Mouse (Mus musculus) lung, adult 2 months (tissue): Measurements from ENCODE around the gene Plcb2.

Experiments
- CTCF ChIP-seq: fragments of 200-500 bp; IDR thresholded peaks from 2 replicates; pipeline ENCODE4 v1.5.1; 2011; ENCODE audit warnings: mild to moderate bottlenecking, low read length, control low read depth; ENCODE audit not compliant: insufficient read depth
- POLR2A ChIP-seq: fragments of 200-500 bp; IDR thresholded peaks from 2 replicates; pipeline ENCODE4 v1.6.1; 2011; ENCODE audit warnings: low read depth, mild to moderate bottlenecking, control low read depth, low read length, borderline replicate concordance; ENCODE audit errors: extremely low read depth

DNA sequence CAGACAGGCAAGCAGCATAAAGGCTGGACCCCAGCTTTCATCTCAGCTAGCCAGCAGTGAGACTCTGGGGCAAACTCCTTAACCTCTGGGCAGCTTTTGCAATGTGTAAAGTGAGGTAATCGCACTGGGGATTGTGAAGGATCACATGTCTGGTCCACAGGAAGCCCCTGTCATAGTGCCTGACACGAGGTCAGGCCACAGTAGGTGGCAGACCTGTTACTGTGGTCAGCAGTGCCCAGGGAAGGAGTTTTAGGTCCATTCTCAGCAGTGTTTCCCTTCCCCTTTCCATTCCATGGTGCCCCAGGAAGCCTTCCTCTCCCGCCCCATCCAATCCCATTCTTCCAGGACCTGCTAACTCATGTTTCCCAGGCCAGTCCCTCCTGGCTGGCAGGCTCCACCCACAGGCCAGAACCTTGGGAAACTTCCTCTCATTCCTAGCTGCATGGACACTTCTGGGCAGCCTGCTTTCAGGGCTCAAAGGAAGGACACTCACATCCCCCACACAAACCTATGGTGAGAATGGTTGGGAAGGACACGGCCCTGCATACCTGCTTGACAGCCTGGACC lies 18.5 kb downstream of the Plcb2 start:
- TF ChIP-seq CTCF (no peak), POLR2A (no peak)
